Mouse (Mus musculus): ENCODE measurements around the gene Ncbp3. TPM values are rescaled to one million over a fixed set of nuclear protein-coding genes. Genes with fewer than 3 reads are reported as not detected.

Ncbp3 gene
- polyA plus RNA-seq, 1 experiment, result 3.5 TPM

DNA sequence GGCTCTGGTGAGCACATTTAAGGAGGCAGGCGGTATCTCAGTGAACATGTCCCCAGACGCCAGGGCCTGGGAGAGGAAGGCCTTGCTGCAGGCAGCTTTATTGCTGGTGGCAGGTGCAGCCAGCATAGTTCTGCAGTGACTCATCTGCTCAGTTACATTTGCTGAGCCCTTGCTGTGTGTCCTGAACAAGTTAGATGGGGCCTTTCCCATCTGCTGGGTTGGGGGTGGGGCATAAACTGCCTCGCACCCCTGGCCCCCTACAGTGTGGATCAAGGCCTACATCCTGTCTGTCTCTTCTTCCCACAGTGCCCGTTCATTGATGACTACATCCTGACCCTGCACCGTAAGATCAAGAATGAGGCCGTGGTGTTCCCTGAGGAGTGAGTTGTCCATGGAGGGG, 10.7 kb upstream of the Ncbp3 start:
- no peak overlapping the region for H3ac ChIP-seq (ENCODE audit: control insufficient read depth, insufficient read length)
- no peaks in the 10 kb centered on the region for H3K36me3 ChIP-seq (ENCODE audit: control insufficient read depth, insufficient read depth)
- TF ChIP-seq SRF (IDR thresholded peaks at IDR 0.05; ENCODE audit: control insufficient read depth, insufficient read length, low read depth) (no peak), TCF3 (IDR thresholded peaks at IDR 0.05; ENCODE audit: insufficient read length, low read depth) (peak; percentile 82), MYOG (IDR thresholded peaks at IDR 0.05; ENCODE audit: control insufficient read depth in 1 of 3, insufficient read depth in 1 of 3, insufficient read length in 2 of 3, low read depth in 2 of 3) (peak; percentile 63 to 98 (median 86)), MYOD1 (IDR thresholded peaks at IDR 0.05; ENCODE audit: control insufficient read depth in 1 of 3, insufficient read length in 2 of 3, low read depth in 2 of 3) (peak; percentile 91 to 100 (median 100)), TCF12 (IDR thresholded peaks at IDR 0.05; ENCODE audit: insufficient read depth, poor library complexity, severe bottlenecking) (peak; percentile 55), REST (IDR thresholded peaks at IDR 0.05; ENCODE audit: insufficient read depth, insufficient read length) (no peak), POLR2A (IDR thresholded peaks at IDR 0.05; ENCODE audit: insufficient read length, low read depth) (no peak), MAX (IDR thresholded peaks at IDR 0.05; ENCODE audit: low read depth) (no peak), POLR2AphosphoS2 (IDR thresholded peaks at IDR 0.05; ENCODE audit: insufficient read length, low read depth) (no peak)
- peak overlapping the region; percentile 35 for H3K4me2 ChIP-seq (ENCODE audit: low read depth)
- no peak overlapping the region for H3K4me3 ChIP-seq
- H3K79me2 ChIP-seq (ENCODE audit: control insufficient read depth, insufficient read depth), result no peaks in the 10 kb centered on the region
- no peaks in the 10 kb centered on the region for H3K27me3 ChIP-seq (ENCODE audit: control insufficient read depth, insufficient read depth, insufficient read length)

GRCm38 (mm10) chr11:73037691-73038090, 9.9 kb upstream of the Ncbp3 start:
- Histone ChIP-seq H3K27me3 (ENCODE audit: control insufficient read depth, insufficient read depth, insufficient read length) (no peaks in the 10 kb centered on the region), H3K4me3 (no peak overlapping the region), H3K4me2 (ENCODE audit: low read depth) (peak overlapping the region; percentile 35), H3K79me2 (ENCODE audit: control insufficient read depth, insufficient read depth) (no peaks in the 10 kb centered on the region), H3K36me3 (ENCODE audit: control insufficient read depth, insufficient read depth) (no peaks in the 10 kb centered on the region), H3ac (ENCODE audit: control insufficient read depth, insufficient read length) (no peak overlapping the region)
- no peak for TF ChIP-seq SRF (IDR thresholded peaks at IDR 0.05; ENCODE audit: control insufficient read depth, insufficient read length, low read depth)
- TF ChIP-seq TCF3 (IDR thresholded peaks at IDR 0.05; ENCODE audit: insufficient read length, low read depth), result no peak
- no peak for TF ChIP-seq MYOG (IDR thresholded peaks at IDR 0.05; ENCODE audit: control insufficient read depth in 1 of 3, insufficient read depth in 1 of 3, insufficient read length in 2 of 3, low read depth in 2 of 3)
- TF ChIP-seq POLR2A (IDR thresholded peaks at IDR 0.05; ENCODE audit: insufficient read length, low read depth), result no peak
- no peak for TF ChIP-seq MYOD1 (IDR thresholded peaks at IDR 0.05; ENCODE audit: control insufficient read depth in 1 of 3, insufficient read length in 2 of 3, low read depth in 2 of 3)
- no peak for TF ChIP-seq TCF12 (IDR thresholded peaks at IDR 0.05; ENCODE audit: insufficient read depth, poor library complexity, severe bottlenecking)
- no peak for TF ChIP-seq USF1 (IDR thresholded peaks at IDR 0.05; ENCODE audit: low read depth)

DNA sequence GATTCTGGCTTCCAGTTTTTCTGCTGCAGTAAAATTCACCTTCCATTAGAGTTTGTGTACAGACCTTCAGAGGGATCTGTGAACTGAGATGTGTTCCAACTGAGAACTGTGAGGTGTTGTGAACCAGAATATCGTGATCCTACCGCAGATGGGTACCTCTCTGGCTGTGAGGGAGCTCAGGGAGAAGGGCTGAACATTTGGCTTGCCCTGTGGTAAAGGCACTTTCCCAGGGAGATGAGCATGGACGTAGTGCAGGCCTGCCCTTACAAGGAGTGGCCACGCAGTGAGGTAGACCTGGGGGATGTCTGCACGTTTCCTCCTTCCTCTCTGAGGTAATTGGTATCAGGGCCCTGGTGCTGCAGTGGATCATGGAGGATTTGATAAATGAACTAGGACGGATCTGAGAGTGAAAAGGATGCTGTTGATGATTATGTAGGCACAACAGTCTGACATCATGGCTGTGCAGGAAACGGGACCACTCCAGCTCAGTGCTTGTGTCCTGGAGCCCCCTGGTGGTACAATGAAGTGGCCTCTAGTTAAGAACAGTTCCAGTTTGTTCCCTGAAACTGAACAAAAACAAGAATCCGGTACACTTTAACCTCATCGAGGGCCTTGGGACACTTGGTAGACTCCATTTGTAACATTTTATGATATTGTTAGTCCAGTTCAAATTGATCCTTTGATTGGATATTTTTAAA, 8.3 kb upstream of the Ncbp3 start:
- TF ChIP-seq SRF (IDR thresholded peaks at IDR 0.05; ENCODE audit: control insufficient read depth, insufficient read length, low read depth), result no peak
- TF ChIP-seq CEBPB (IDR thresholded peaks at IDR 0.05; ENCODE audit: insufficient read depth, poor library complexity, severe bottlenecking), result no peak
- TF ChIP-seq REST (IDR thresholded peaks at IDR 0.05; ENCODE audit: insufficient read depth, insufficient read length), result no peak
- no peak for TF ChIP-seq USF1 (IDR thresholded peaks at IDR 0.05; ENCODE audit: low read depth)
- TF ChIP-seq TCF12 (IDR thresholded peaks at IDR 0.05; ENCODE audit: insufficient read depth, poor library complexity, severe bottlenecking), result no peak
- TF ChIP-seq MYOG (IDR thresholded peaks at IDR 0.05; ENCODE audit: control insufficient read depth in 1 of 3, insufficient read depth in 1 of 3, insufficient read length in 2 of 3, low read depth in 2 of 3), result no peak

DNA sequence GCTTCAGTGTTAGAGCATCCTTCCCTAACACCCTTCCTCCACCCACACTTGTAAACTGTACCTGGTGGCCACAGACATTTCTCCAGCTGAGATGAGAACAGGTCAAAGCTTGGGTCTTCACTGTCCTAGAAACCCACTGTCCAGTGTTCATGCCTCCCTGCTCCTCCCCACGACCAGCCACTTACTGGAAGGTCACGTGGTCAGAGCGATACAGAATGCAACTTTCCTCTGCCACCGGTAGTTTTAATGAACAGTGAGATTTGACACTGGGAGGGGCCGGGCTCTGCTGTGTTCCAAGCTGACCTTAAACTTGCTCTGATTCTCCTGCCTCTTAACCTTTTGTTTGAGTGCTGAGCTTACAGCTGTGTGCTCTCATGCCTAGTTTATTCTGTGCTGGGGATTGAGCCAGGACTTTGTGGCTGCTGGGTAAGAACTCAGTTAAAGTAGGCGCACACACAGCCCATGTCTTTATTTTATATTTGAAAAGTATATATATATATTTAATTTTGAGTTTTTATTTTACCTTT, 3.3 kb upstream of the Ncbp3 start:
- H3ac ChIP-seq (ENCODE audit: control insufficient read depth, insufficient read length), result no peak overlapping the region
- no peaks in the 10 kb centered on the region for H3K27me3 ChIP-seq (ENCODE audit: control insufficient read depth, insufficient read depth, insufficient read length)
- H3K4me3 ChIP-seq, result no peak overlapping the region
- TF ChIP-seq POLR2AphosphoS2 (IDR thresholded peaks at IDR 0.05; ENCODE audit: insufficient read length, low read depth) (no peak), USF1 (IDR thresholded peaks at IDR 0.05; ENCODE audit: low read depth) (peak; percentile 65), REST (IDR thresholded peaks at IDR 0.05; ENCODE audit: insufficient read depth, insufficient read length) (no peak)
- H3K4me2 ChIP-seq (ENCODE audit: low read depth), result no peak overlapping the region
- peaks cover 9% of the 10 kb centered on the region for H3K79me2 ChIP-seq (ENCODE audit: control insufficient read depth, insufficient read depth)
- H3K36me3 ChIP-seq (ENCODE audit: control insufficient read depth, insufficient read depth), result no peaks in the 10 kb centered on the region

More for the DNA sequence above, 8.3 kb upstream of the Ncbp3 start:
- H3K79me2 ChIP-seq (ENCODE audit: control insufficient read depth, insufficient read depth), result no peaks in the 10 kb centered on the region
- no peaks in the 10 kb centered on the region for H3K36me3 ChIP-seq (ENCODE audit: control insufficient read depth, insufficient read depth)
- H3K27me3 ChIP-seq (ENCODE audit: control insufficient read depth, insufficient read depth, insufficient read length), result no peaks in the 10 kb centered on the region
- no peak overlapping the region for H3K4me3 ChIP-seq
- H3K4me2 ChIP-seq (ENCODE audit: low read depth), result no peak overlapping the region
- H3ac ChIP-seq (ENCODE audit: control insufficient read depth, insufficient read length), result no peak overlapping the region

DNA sequence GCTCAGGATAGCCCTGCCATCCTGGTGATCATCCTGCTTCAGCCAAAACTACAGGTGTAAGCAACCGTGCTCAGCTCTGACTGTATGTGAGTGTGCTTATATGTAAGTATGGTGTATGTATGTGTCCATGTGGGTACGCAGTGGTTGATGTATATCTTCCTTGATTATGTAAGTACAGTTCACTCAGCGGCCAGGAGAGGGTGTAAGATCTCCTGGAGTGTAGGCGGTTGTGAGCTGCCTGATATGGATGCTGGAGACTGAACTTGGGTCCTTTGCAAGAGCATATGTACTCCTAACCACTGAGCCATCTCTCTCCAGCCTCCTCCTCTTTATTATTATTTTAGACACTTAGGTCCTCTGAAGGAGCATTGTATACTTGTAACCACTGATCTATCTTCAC, 2.8 kb upstream of the Ncbp3 start:
- H3K4me3 ChIP-seq, result no peak overlapping the region
- H3ac ChIP-seq (ENCODE audit: control insufficient read depth, insufficient read length), result no peak overlapping the region
- H3K27me3 ChIP-seq (ENCODE audit: control insufficient read depth, insufficient read depth, insufficient read length), result no peaks in the 10 kb centered on the region
- peaks cover 12% of the 10 kb centered on the region for H3K79me2 ChIP-seq (ENCODE audit: control insufficient read depth, insufficient read depth)
- H3K36me3 ChIP-seq (ENCODE audit: control insufficient read depth, insufficient read depth), result peaks cover 2% of the 10 kb centered on the region
- TF ChIP-seq CEBPB (IDR thresholded peaks at IDR 0.05; ENCODE audit: insufficient read depth, poor library complexity, severe bottlenecking) (no peak), POLR2A (IDR thresholded peaks at IDR 0.05; ENCODE audit: insufficient read length, low read depth) (no peak), MYOG (IDR thresholded peaks at IDR 0.05; ENCODE audit: control insufficient read depth in 1 of 3, insufficient read depth in 1 of 3, insufficient read length in 2 of 3, low read depth in 2 of 3) (no peak), SRF (IDR thresholded peaks at IDR 0.05; ENCODE audit: control insufficient read depth, insufficient read length, low read depth) (no peak), E2F4 (IDR thresholded peaks at IDR 0.05; ENCODE audit: insufficient read depth) (no peak), POLR2AphosphoS2 (IDR thresholded peaks at IDR 0.05; ENCODE audit: insufficient read length, low read depth) (no peak), MAX (IDR thresholded peaks at IDR 0.05; ENCODE audit: low read depth) (no peak), TCF3 (IDR thresholded peaks at IDR 0.05; ENCODE audit: insufficient read length, low read depth) (no peak), MYOD1 (IDR thresholded peaks at IDR 0.05; ENCODE audit: control insufficient read depth in 1 of 3, insufficient read length in 2 of 3, low read depth in 2 of 3) (no peak), REST (IDR thresholded peaks at IDR 0.05; ENCODE audit: insufficient read depth, insufficient read length) (no peak), TCF12 (IDR thresholded peaks at IDR 0.05; ENCODE audit: insufficient read depth, poor library complexity, severe bottlenecking) (no peak), USF1 (IDR thresholded peaks at IDR 0.05; ENCODE audit: low read depth) (no peak)
- no peak overlapping the region for H3K4me2 ChIP-seq (ENCODE audit: low read depth)
